Mouse (Mus musculus): ENCODE measurements around the gene Myo5c. TPM values are rescaled to one million over a fixed set of nuclear protein-coding genes. Genes with fewer than 3 reads are reported as not detected.
A peak's percentile ranks its signal among the peaks of the same experiment; 100 is the strongest.

Gene Myo5c
- polyA plus RNA-seq, 1 experiment from 2014 or later: 27.8 TPM

- H3K27me3 ChIP-seq: no peaks in the 10 kb centered on the region
- H3K4me3 ChIP-seq: no peak overlapping the region
- no peak overlapping the region for H3K9ac ChIP-seq
- H3K36me3 ChIP-seq: no peaks in the 10 kb centered on the region
- H3K9me3 ChIP-seq: no peaks in the 10 kb centered on the region
- 57% methylated on average over 10 of the region's 10 CpGs for WGBS
- no peak overlapping the region for H3K4me2 ChIP-seq
- H3K4me1 ChIP-seq: no peaks in the 10 kb centered on the region
- peak overlapping the region; percentile 41; the same call in 1 of the 2 replicates for H3K27ac ChIP-seq
- ATAC-seq (ENCODE audit: borderline replicate concordance, extremely low read depth, low FRiP score, low TSS enrichment): peak; percentile 94
Measured at GRCm38 (mm10) chr9:75221420-75222287, 10.2 kb upstream of the Myo5c start.

GRCm38 (mm10) chr9:75232860-75233259, 1.0 kb downstream of the Myo5c start:
- Histone ChIP-seq H3K27ac (peak overlapping the region; percentile 94), H3K27me3 (peaks cover 24% of the 10 kb centered on the region), H3K9ac (peak overlapping the region; percentile 41), H3K9me3 (no peaks in the 10 kb centered on the region), H3K36me3 (no peaks in the 10 kb centered on the region), H3K4me2 (peak overlapping the region; percentile 55), H3K4me3 (peak overlapping the region; percentile 56), H3K4me1 (peaks cover 25% of the 10 kb centered on the region)
- WGBS: 23% methylated on average over 8 of the region's 8 CpGs
- ATAC-seq (ENCODE audit: borderline replicate concordance, extremely low read depth, low FRiP score, low TSS enrichment): no peak

- Histone ChIP-seq H3K9ac (0 out of 2 replicates have a peak overlapping the region, but pooled peaks have one; percentile 2), H3K9me3 (no peaks in the 10 kb centered on the region), H3K4me1 (peaks cover 25% of the 10 kb centered on the region), H3K4me2 (peak overlapping the region; percentile 55), H3K27me3 (peaks cover 24% of the 10 kb centered on the region), H3K4me3 (peak overlapping the region; percentile 56), H3K27ac (peak overlapping the region; percentile 94), H3K36me3 (no peaks in the 10 kb centered on the region)
- peak; percentile 78 for ATAC-seq (ENCODE audit: borderline replicate concordance, extremely low read depth, low FRiP score, low TSS enrichment)
- WGBS: 20% methylated on average over 7 of the region's 7 CpGs
Measured at GRCm38 (mm10) chr9:75234271-75234741, 2.5 kb downstream of the Myo5c start.

GRCm38 (mm10) chr9:75234983-75235627, 3.3 kb downstream of the Myo5c start:
- Histone ChIP-seq H3K27ac (peak overlapping the region; percentile 94), H3K36me3 (no peaks in the 10 kb centered on the region), H3K9ac (no peak overlapping the region), H3K4me3 (0 out of 2 replicates have a peak overlapping the region, but pooled peaks have one; percentile 56), H3K4me1 (peaks cover 25% of the 10 kb centered on the region), H3K27me3 (peaks cover 24% of the 10 kb centered on the region), H3K4me2 (peak overlapping the region; percentile 55), H3K9me3 (no peaks in the 10 kb centered on the region)
- peak; percentile 31; the same call in 1 of the 2 replicates for ATAC-seq (ENCODE audit: borderline replicate concordance, extremely low read depth, low FRiP score, low TSS enrichment)
- 49% methylated on average over 12 of the region's 12 CpGs for WGBS

GRCm38 (mm10) chr9:75235696-75236095, 3.9 kb downstream of the Myo5c start:
- peaks cover 24% of the 10 kb centered on the region for H3K27me3 ChIP-seq
- no peak overlapping the region for H3K4me3 ChIP-seq
- peak overlapping the region; percentile 55 for H3K4me2 ChIP-seq
- WGBS: 39% methylated on average over 2 of the region's 2 CpGs
- no peaks in the 10 kb centered on the region for H3K9me3 ChIP-seq
- peak overlapping the region; percentile 94 for H3K27ac ChIP-seq
- no peak for ATAC-seq (ENCODE audit: borderline replicate concordance, extremely low read depth, low FRiP score, low TSS enrichment)
- H3K36me3 ChIP-seq: no peaks in the 10 kb centered on the region
- no peak overlapping the region for H3K9ac ChIP-seq
- H3K4me1 ChIP-seq: peaks cover 25% of the 10 kb centered on the region

- Histone ChIP-seq H3K36me3 (no peaks in the 10 kb centered on the region), H3K4me3 (no peak overlapping the region), H3K9ac (no peak overlapping the region; the same call in 1 of the 2 replicates), H3K4me2 (peak overlapping the region; percentile 55), H3K27ac (peak overlapping the region; percentile 94), H3K9me3 (no peaks in the 10 kb centered on the region), H3K27me3 (peaks cover 20% of the 10 kb centered on the region), H3K4me1 (peaks cover 25% of the 10 kb centered on the region)
- 60% methylated on average over 12 of the region's 12 CpGs for WGBS
- peak; percentile 76 for ATAC-seq (ENCODE audit: borderline replicate concordance, extremely low read depth, low FRiP score, low TSS enrichment)
Measured at GRCm38 (mm10) chr9:75236416-75237308, 4.8 kb downstream of the Myo5c start.

- ATAC-seq (ENCODE audit: borderline replicate concordance, extremely low read depth, low FRiP score, low TSS enrichment): no peak
- peaks cover 32% of the 10 kb centered on the region for H3K4me1 ChIP-seq
- H3K9me3 ChIP-seq: no peaks in the 10 kb centered on the region
- 59% methylated on average over 3 of the region's 3 CpGs for WGBS
- peaks cover 7% of the 10 kb centered on the region; the same call in 1 of the 2 replicates for H3K27me3 ChIP-seq
- H3K4me2 ChIP-seq: no peak overlapping the region
- H3K4me3 ChIP-seq: no peak overlapping the region
- no peaks in the 10 kb centered on the region for H3K36me3 ChIP-seq
- no peak overlapping the region for H3K9ac ChIP-seq
- peak overlapping the region; percentile 94; the same call in 1 of the 2 replicates for H3K27ac ChIP-seq
Measured at GRCm38 (mm10) chr9:75238179-75238578, 6.4 kb downstream of the Myo5c start.

GRCm38 (mm10) chr9:75243052-75243451, 11.2 kb downstream of the Myo5c start:
- H3K27ac ChIP-seq: peak overlapping the region; percentile 80
- 61% methylated on average over 6 of the region's 6 CpGs for WGBS
- H3K4me3 ChIP-seq: no peak overlapping the region
- no peak for ATAC-seq (ENCODE audit: borderline replicate concordance, extremely low read depth, low FRiP score, low TSS enrichment)
- peaks cover 25% of the 10 kb centered on the region for H3K4me1 ChIP-seq
- H3K27me3 ChIP-seq: no peaks in the 10 kb centered on the region
- no peaks in the 10 kb centered on the region for H3K9me3 ChIP-seq
- no peak overlapping the region for H3K9ac ChIP-seq
- no peak overlapping the region for H3K4me2 ChIP-seq
- H3K36me3 ChIP-seq: peaks cover 10% of the 10 kb centered on the region

GRCm38 (mm10) chr9:75243730-75244406, 12.0 kb downstream of the Myo5c start:
- Histone ChIP-seq H3K4me1 (peaks cover 25% of the 10 kb centered on the region), H3K9me3 (no peaks in the 10 kb centered on the region), H3K27ac (peak overlapping the region; percentile 80), H3K4me2 (no peak overlapping the region), H3K4me3 (no peak overlapping the region), H3K9ac (no peak overlapping the region), H3K36me3 (peaks cover 13% of the 10 kb centered on the region), H3K27me3 (no peaks in the 10 kb centered on the region)
- 10% methylated on average over 5 of the region's 5 CpGs for WGBS
- peak; percentile 78 for ATAC-seq (ENCODE audit: borderline replicate concordance, extremely low read depth, low FRiP score, low TSS enrichment)

- 53% methylated on average over 4 of the region's 4 CpGs for WGBS
- H3K4me2 ChIP-seq: no peak overlapping the region
- no peaks in the 10 kb centered on the region for H3K27me3 ChIP-seq
- H3K4me1 ChIP-seq: peaks cover 25% of the 10 kb centered on the region
- H3K4me3 ChIP-seq: no peak overlapping the region
- peaks cover 14% of the 10 kb centered on the region for H3K36me3 ChIP-seq
- no peak overlapping the region for H3K9ac ChIP-seq
- H3K9me3 ChIP-seq: no peaks in the 10 kb centered on the region
- no peak for ATAC-seq (ENCODE audit: borderline replicate concordance, extremely low read depth, low FRiP score, low TSS enrichment)
- H3K27ac ChIP-seq: peak overlapping the region; percentile 44
Measured at GRCm38 (mm10) chr9:75244527-75244926, 12.7 kb downstream of the Myo5c start.
